Mouse (Mus musculus) spleen, adult 12 weeks (tissue): ENCODE results near the gene Tspyl1.
"Not testable (repeated sequence)": the region's sequence is repeated elsewhere in the genome, so short reads cannot be mapped to it uniquely, and the experiment has no call there.

Experiments
- DNase-seq: peaks from one replicate; pipeline ENCODE4 v3.0.0; 2022; ENCODE audit warnings: low spot score

Tspyl1 gene

DNA sequence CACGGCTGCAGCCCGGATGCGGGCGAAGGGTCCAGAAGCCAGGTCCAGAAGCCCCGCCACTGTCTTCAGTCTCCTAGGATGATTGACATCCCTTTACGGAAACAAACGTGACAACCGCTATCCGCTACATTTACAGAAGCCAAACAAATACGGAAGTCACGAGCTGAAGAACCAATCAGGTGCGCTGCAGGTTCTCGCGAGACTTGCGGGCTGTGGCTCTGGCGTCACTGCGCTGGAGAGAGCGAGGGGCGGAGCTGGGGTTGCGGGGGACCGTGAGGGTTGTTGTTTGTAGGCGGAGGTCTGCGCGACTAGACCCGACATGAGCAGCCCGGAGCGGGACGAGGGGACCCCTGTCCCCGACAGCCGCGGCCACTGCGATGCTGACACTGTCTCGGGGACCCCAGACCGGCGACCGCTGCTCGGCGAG, at the start of gene Tspyl1:
Gene Tspyl1, plus strand, starts transcription at position 229 of the 427 bp plus-strand sequence.
- DNase-seq: peak; percentile 96

DNA sequence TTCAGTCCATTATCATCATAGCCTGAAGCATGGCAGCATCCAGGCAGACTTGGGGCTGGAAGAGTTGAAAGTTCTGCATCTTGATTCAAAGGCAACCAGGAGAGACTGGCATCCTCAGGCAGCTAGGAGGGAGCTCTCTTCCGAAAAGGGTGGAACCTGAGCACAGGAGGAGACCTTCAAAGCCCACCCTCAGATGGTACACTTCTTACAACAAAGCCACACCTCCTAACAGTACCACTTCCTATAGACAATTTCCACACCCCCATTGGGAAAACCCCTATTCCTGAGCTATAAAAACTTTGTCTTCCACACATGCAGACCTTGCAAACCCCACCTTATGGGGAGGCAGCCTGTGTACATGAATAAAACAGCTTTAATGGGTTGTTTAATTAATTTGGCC, 48.6 kb upstream of the Tspyl1 start:
- DNase-seq: no peak

DNA sequence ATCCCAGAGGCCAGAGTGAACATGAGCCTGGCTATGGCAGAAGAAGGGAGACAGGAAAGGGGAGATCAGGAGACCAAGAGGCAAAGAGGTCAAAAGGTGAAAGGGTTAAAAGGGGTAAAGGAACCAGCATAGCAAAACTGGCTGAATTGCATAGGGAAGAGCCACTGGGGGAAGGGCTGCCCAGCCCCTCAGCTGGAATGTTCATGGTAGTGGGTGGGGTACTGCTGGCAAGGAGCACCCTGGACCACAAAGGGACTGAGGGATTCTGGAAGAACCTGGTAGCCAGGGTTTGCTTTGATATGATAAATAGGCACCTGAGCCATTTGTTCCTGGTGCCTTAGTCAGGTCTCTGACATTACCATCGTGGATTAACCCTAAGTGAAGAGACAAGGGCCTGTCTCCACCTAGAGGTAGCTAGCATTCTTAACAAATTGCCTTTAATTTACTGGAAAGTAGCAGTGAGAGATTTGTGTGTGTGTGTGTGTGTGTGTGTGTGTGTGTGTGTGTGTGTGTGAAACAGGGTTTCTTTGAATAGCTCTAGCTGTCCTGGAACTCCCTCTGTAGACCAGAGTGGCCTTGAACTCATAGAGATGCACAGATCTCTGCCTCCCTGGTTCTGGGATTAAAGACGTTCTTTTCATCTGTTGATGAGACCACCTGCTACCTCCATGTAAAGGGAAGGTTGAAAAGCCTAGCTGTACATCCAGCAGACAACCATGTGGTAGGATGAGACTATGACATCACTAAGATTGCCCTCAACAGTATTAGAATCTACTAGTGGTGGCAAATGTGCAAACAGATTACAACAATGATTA, 47.9 kb upstream of the Tspyl1 start:
- DNase-seq: no peak

DNA sequence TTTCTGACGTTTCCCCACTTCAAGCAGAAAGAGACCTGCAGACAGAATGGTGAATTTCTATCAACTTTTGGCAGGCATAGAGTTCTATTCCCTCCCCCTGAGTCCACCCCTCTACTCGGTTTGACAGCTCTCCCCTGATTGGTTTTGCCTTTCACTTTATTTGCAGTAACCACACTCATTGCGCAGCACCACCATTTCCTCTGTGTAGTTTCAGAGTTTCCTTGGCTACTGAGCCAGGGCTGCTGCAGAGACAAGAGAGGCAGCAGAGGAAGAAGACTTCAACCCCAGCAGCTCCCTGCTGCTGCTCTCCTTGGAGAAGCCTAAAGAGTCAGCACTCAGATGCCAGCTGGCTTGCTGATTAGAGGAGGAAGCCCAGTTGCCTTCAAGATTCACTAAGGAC, 46.6 kb upstream of the Tspyl1 start:
- DNase-seq: no peak

DNA sequence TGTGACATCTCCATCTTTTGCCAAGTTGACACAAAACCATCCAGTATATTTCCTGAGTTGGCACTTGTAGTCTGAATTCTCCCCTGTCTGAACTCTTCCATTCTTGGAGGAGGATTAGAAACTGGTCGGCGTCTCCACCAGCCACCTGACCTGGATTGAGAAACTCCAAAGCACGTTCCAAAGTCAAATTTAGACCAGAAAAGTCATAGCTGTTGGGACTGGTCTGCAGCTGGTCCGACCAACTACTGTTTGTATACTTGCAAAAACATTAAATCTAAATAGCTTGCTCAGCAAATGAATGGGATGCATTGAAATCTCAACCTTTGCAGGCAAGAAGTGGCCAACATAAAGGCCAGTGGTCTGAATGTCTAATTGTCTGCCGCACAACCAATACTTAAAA, 45.4 kb upstream of the Tspyl1 start:
- no peak for DNase-seq

DNA sequence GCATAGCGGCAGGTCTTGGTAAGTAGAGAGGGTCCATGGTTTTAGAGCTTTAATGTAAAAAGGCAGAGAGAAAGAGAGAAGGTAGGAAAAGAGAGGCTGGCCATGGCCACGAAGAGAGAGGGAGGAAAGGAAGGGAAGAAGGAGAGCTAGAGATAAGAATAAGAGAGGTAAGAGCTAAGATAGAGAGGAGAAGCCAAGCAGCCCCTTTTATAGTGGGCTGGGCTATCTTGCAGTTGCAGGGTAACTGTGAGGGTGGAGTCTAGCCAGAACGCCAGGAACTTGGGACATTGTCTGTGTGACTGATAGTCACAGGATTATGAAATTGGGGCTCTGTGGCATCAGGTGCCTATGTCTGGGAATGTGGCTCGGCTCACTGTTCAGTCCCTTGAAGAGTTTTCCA, 43.5 kb upstream of the Tspyl1 start:
- DNase-seq: no peak

DNA sequence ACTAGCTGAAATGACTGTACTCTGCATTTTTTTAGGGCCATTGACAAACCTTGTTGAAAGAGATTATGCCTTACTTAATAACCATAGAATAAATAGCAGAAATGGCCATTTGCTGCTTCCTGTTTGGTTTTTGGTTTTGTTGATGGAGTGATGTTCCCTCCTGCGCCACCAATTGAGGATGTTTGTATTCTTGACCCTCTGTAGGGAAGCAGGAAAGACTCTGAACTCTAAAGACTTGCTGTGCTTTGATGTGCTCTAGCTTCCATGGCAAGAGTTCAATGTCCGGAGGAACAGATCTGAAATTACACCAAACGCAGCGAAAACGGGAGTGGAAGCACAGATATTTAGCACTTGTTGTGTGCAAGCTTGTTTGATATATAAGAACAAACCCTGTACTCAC, 37.2 kb upstream of the Tspyl1 start:
- no peak for DNase-seq

DNA sequence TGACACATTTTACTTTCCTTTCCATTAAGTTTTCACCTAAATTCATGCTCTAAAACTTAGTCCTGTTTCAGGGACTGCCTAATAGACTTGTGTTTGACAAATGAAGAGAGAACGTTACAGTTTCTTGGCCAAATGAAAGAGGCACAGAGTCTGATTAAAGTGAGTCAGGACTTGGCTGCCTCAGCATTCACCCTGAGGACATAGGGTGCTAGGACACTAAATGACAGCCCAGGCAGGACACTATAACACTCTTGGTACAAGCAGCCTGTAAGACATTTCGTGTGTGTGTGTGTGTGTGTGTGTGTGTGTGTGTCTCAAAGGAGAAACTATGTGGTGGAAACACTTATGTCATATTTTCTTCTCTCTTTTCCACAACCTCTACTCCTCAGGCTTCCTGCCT, 35.9 kb upstream of the Tspyl1 start:
- DNase-seq: no peak

DNA sequence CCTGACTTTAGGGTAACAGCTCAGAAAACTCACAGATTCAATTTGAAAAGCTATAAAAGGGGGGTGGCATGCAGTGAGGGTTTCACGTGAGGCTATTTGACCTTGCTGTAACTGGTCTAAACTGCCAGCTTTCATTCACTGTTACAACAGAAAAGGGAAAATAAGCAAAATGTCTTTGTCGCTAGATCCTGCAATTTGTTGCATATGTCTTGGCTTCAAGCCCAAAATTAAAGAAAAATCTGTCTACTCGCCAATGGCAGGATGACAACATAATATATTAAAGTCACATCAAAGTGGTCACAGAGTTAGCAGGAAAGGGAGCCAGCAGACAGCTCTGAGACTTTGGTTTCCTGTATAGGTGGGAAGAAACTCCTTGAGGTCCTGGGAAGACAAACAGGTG, 34.2 kb upstream of the Tspyl1 start:
- no peak for DNase-seq

DNA sequence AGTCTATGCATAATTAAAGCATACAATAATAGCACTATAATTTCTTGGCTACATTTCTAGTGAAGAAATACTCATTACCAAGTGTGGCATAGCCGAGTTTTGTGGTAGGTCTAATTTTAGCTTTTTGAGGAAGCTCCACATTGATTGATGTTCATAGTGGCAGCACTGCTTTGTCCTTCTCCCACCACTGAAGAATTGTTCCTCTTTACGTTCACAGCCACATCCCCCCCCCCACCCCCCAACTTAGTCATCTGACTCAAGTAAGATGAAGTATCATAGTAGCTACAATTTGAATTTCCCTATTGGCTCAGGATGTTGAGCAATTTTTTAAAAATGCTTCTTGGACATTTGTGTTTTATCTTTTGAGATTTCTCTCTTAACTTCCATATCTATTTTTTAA, 32.4 kb upstream of the Tspyl1 start:
- DNase-seq: no peak

DNA sequence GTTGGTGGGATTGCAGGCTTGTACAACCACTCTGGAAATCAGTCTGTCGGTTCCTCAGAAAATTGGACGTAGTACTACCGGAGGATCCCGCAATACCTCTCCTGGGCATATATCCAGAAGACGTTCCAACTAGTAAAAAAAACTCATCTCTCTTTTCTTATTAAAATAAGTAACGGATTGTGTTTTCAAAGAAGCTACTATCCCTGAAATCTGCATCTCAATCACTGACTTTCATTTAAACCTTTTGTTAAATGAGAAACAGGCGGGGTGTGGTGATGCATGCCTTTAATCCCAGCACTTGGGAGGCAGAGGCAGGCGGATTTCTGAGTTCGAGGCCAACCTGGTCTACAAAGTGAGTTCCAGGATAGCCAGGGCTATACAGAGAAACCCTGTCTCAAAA, 29.2 kb upstream of the Tspyl1 start:
- not testable (repeated sequence) for DNase-seq

DNA sequence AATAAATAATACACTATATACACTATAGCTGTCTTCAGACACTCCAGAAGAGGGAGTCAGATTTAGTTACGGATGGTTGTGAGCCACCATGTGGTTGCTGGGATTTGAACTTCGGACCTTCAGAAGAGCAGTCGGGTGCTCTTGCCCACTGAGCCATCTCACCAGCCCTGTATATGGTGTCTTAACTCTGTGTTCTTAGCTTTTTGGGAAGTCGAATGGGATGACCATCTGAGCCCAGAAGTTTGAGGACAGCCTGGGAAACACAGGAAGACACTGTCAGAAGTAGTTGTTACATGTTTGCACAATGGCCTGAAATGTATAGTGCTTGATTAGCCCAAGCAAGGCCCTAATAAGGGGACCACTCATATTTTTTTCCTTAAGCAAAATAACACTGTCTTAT, 16.9 kb upstream of the Tspyl1 start:
- DNase-seq: no peak

DNA sequence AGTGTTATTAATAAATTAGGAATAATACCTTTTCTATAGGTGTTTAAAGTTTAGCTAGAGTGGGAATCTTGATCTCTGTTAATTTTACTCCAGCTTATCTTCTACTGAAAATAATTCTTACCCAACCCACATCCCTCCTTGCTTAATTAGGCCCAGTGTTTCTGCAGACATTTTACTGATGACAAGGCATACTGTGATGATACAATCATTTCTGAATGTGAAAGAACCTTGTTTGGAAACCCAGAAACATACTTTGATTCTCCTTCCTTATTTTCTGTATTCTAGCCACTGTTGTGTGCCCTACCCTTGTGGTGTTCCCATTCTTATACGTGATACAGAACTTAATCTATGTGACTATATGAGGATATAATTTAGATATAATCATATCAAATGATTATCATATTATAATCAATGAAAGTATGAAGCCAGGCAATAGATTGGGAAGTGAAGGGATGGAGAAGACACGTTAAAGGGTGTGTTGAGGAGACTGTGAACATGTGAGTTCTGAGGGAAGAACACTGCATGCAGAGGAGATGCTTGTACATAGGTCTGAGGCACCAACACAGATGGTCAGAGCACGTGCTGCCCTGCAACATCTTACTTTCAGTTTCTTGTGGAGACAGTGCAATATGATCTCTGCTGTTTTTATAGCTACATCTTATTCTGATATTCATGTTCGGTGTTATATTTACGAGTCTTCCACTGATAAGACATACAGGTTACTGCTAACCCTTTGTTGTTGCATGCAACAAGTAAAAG, 14.5 kb upstream of the Tspyl1 start:
- no peak for DNase-seq

DNA sequence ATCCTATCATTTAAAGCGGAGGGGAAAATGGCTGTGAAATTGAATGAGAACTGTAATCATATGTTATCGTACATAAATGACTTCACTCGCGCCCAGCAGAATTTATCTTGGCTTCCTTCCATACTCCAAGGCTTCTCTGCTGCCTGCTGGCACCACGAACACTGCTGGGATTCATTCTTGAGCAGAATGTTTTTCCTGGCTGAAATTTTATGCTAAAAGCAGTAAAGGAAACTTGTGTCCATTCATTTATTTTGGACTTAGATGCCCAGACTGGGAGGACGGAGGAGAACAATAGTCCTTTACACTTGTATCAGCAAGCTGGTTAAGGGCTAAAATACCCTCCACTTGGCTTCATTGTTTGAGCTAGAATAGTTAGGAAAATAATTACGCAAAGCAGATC, 10.3 kb upstream of the Tspyl1 start:
- no peak for DNase-seq

DNA sequence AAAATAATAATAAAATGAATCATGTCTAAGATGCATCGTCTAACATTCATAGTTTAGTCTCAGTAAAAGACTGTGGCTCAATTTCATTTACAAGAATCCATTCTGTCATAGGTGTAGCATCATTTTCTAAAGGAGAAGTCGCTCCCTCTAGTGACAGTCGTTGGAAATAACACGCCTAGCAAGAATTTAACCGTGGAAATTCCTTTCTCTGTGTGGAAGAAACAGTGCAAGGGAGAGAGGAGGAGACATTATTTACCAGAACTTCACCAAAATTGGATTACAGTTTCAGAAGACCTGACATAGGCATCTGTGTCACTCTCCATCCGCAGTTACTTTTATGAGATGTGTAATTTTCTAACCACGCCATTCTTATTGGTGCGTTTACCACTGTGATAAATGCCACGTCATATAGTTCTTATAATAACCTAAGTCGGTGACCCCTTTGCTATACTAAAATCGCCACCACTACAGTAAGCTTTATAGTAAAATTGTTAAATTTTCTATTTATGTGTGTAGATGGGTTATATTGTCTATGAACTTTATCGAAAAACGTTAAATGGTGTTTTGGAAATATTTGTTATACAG, 1.3 kb upstream of the Tspyl1 start:
- peak; percentile 26 for DNase-seq

DNA sequence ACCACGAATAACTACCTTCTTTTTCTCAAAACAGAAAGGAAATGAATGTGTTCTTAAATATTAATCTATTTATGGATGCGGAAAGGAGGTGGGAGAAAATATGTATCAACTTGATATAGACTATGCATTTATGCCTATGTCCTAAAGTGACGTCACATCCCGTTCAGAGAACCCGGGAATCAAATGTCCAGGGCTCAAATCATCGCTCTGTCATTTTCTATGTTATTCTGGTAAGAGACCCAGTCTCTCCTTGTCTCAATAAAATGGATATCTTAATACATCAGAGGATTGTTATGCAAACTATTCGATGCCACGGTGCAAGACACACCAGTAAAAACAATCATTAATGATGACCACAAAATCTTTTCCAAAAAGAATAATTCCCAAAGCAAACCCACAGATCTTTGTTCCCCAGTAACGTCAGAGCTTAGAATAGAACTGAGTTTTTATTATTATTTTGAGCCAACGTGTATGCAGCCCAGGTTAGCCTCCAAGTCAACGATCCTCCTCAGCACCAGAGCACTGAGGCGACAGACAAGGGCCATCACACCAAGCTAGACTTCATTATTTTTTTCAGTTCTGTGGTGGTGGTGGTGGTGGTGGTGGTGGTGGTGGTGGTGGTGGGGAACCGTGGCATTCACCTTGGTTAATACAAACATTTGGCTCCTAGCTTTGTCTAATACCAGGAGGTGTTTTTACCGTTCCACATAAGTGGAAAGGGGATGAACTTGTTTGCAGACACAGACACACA, 604 bp upstream of the Tspyl1 start:
- DNase-seq: no peak

DNA sequence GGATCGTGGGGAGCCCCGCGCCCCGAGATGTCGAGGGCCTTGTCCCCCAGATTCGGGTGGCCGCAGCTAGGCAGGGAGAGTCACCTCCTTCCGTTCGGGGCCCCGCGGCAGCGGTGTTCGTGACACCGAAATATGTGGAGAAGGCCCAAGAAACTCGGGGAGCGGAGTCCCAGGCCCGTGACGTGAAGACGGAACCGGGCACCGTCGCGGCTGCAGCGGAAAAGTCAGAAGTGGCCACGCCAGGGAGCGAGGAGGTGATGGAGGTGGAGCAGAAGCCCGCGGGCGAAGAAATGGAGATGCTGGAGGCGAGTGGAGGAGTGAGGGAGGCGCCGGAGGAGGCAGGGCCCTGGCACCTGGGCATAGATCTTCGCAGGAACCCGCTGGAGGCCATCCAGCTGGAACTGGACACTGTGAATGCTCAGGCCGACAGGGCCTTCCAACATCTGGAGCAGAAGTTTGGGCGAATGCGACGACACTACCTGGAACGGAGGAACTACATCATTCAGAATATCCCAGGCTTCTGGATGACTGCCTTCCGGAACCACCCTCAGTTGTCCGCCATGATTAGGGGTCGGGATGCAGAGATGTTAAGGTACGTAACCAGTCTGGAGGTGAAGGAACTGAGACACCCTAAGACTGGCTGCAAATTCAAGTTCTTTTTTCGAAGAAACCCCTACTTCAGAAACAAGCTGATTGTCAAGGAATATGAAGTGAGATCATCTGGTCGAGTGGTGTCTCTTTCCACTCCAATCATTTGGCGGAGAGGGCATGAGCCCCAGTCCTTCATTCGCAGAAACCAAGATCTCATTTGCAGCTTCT, 639 bp downstream of the Tspyl1 start:
- DNase-seq: no peak

DNA sequence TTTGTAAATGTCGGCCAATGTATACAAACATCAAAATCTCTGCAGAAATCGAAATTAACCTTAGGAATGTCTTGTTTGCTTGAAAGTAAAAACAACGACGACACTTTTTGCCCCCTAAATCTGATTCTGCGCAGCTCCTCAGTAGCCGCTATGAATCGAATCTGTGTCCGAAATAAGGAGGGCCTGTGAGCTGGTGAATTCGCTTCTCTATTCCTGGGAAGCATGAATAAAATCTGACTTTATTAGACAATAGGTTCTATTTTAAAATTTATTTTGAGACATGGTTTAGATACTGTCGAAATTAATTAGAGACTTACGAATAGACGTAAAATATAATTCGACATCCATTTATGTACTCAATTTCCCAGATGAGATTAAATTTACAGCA, 14.9 kb downstream of the Tspyl1 start:
- no peak for DNase-seq

DNA sequence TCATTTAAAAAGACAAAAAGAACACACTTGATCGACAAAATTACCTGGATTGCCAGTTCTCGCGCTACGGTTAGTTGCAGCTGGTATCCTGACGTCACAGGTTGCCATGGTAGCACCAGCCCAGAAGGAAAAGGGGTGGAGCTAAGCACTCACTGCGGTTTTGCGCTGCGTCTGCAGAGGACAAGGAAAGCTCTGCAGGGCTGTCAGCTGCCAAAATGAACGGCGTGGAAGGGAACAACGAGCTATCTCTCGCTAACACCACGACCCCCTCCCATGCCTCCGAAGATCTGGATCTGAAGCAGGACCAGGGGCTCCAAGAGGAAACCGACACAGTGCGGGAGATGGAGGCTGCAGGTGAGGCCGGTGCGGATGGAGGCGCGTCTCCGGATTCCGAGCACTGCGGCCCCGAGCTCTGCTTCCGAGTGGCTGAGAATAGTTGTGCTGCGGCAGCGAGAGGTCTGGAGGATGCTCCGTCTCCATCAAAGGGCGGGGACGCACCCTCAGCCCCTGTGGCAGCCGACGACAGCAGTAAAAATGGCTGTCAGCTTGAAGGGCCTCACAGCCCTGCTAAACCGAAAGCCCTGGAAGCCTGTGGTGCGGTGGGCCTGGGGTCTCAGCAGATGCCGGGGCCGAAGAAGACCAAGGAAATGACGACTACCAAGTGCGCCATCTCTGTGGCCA, 15.4 kb downstream of the Tspyl1 start, which contains the start of gene Tspyl4:
Gene Tspyl4, plus strand, starts transcription at position 144 of the 681 bp plus-strand sequence.
- peak; percentile 80 for DNase-seq

DNA sequence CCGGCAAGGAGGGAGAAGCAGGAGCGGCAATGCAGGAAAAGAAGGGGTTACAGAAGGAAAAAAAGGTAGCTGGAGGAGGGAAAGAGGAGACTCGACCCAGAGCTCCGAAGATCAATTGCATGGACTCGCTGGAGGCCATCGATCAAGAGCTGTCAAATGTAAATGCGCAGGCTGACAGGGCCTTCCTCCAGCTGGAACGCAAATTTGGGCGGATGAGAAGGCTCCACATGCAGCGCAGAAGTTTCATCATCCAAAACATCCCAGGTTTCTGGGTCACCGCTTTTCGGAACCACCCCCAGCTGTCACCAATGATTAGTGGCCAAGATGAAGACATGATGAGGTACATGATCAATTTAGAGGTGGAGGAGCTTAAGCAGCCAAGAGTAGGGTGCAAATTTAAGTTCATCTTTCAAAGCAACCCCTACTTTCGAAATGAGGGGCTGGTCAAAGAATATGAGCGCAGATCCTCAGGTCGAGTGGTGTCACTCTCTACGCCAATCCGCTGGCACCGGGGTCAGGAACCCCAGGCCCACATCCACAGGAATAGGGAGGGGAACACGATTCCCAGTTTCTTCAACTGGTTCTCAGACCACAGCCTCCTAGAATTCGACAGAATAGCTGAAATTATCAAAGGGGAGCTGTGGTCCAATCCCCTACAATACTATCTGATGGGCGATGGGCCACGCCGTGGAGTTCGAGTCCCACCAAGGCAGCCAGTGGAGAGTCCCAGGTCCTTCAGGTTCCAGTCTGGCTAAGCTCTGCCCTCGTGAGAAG, 16.2 kb downstream of the Tspyl1 start:
- DNase-seq: no peak
